Mouse (Mus musculus): ENCODE measurements around the gene Acox1.

GRCm38 (mm10) chr11:116234901-116235300 lies 36.1 kb upstream of the Acox1 start:
- TF ChIP-seq CTCF (IDR thresholded peaks at IDR 0.05; ENCODE audit: low read depth, low read length) (no peak), POLR2A (IDR thresholded peaks at IDR 0.05; ENCODE audit: insufficient read depth, low read length) (no peak)

All from ES-Bruce4 (cell line).